Mouse (Mus musculus) limb, embryonic 11.5 days (tissue): ENCODE measurements at regions not wholly inside any gene's neighbourhood (a gene's known extent, or its start where the extent isn't known, plus 50 kb on each side); places are given as distances from the start of the nearest gene placed in this dataset. TPM values are rescaled to one million over a fixed set of nuclear protein-coding genes. Genes with fewer than 3 reads are reported as not detected.

Experiments
- ATAC-seq: fragments of 200-750 bp; cut with Nextera tagmentation; 2 replicates; pipeline ENCODE4 v1.8.0; 2017; ENCODE audit warnings: low read depth; ENCODE audit not compliant: insufficient number of reproducible peaks, low FRiP score, low TSS enrichment
- DNase-seq: peaks from one replicate; pipeline ENCODE4 v3.0.0-alpha.2; 2015; ENCODE audit warnings: low spot score
- H3K27ac ChIP-seq: fragments of 300-500 bp; sonication (generic); replicated peaks from 2 replicates; pipeline ENCODE4 v1.5.1; 2014; ENCODE audit warnings: low read depth, mild to moderate bottlenecking, low read length
- H3K27me3 ChIP-seq: fragments of 300-500 bp; sonication (generic); 2 replicates; pipeline ENCODE4 v1.6.1; 2014; ENCODE audit warnings: mild to moderate bottlenecking, low read length, mixed read lengths; ENCODE audit not compliant: control insufficient read depth, insufficient read depth
- H3K36me3 ChIP-seq: fragments of 300-500 bp; sonication (generic); 2 replicates; pipeline ENCODE4 v1.6.1; 2014; ENCODE audit warnings: mild to moderate bottlenecking, low read length, moderate library complexity, mixed read lengths; ENCODE audit not compliant: control insufficient read depth, insufficient read depth
- H3K4me1 ChIP-seq: fragments of 300-500 bp; sonication (generic); 2 replicates; pipeline ENCODE4 v1.6.1; 2014; ENCODE audit warnings: low read length, mixed read lengths; ENCODE audit not compliant: control insufficient read depth, insufficient read depth
- H3K4me2 ChIP-seq: fragments of 300-500 bp; sonication (generic); 2 replicates; pipeline ENCODE4 v1.6.1; 2014; ENCODE audit warnings: low read depth, mild to moderate bottlenecking, moderate library complexity; ENCODE audit not compliant: severe bottlenecking
- H3K4me3 ChIP-seq: fragments of 300-500 bp; sonication (generic); 2 replicates; pipeline ENCODE4 v1.5.1; 2014; ENCODE audit warnings: low read depth, low read length
- H3K9ac ChIP-seq: fragments of 300-500 bp; sonication (generic); 2 replicates; pipeline ENCODE4 v1.6.1; 2014; ENCODE audit warnings: mild to moderate bottlenecking, low read length
- H3K9me3 ChIP-seq: fragments of 300-500 bp; sonication (generic); 2 replicates; pipeline ENCODE4 v1.6.1; 2016; ENCODE audit warnings: low read length; ENCODE audit not compliant: control insufficient read depth
- WGBS: fragments of 180-500 bp; shearing (Covaris S2); extraction: QIAGEN DNeasy Blood & Tissue Kit; methylation state at CpG from one replicate; pipeline ENCODE4 v1.1.7; 2014; 5-methylcytosine and 5-hydroxymethylcytosine counted together
- microRNA-seq: library from miRNA; unstranded; fragments of <30 nt; microRNA quantifications from one replicate; pipeline ENCODE4, GENCODE M21; 2016

- Histone ChIP-seq H3K27me3 (no peaks in the 10 kb centered on the region), H3K36me3 (no peaks in the 10 kb centered on the region), H3K4me3 (no peak overlapping the region), H3K9me3 (no peaks in the 10 kb centered on the region), H3K4me2 (no peak overlapping the region), H3K4me1 (no peaks in the 10 kb centered on the region), H3K27ac (no peak overlapping the region), H3K9ac (no peak overlapping the region)
- ATAC-seq: no peak
- DNase-seq: no peak
- WGBS: 91% methylated on average over 6 of the region's 6 CpGs
These were observed 155.7 kb upstream of the BB014433 start for GRCm38 (mm10) chr8:15201556-15201955.

DNA sequence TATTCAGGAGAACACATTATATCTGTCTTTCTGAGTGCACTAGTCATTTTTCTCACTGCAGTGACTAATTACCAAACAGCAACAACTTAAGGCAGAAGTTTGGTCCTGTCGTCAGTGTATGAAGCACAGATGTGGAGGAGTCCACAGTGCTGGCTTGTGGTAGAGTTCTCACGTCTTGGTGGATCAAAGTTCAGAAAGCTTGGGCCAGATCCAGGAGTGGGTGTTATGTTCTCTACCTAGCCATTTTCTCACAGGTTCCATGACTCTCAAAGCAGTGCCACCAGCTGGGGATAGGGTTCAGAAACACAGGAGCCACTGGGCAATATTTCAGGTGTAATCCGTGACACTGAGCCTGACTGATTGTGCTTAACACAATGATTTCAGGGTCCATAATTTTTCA lies 144.8 kb upstream of the BB014433 start:
- Histone ChIP-seq H3K4me1 (0 out of 2 replicates have a peak, but pooled peaks cover 2% of the 10 kb centered on the region), H3K36me3 (no peaks in the 10 kb centered on the region), H3K4me2 (no peak overlapping the region), H3K9me3 (no peaks in the 10 kb centered on the region), H3K27ac (no peak overlapping the region), H3K27me3 (no peaks in the 10 kb centered on the region), H3K9ac (no peak overlapping the region), H3K4me3 (no peak overlapping the region)
- WGBS: 80% methylated on average over 3 of the region's 3 CpGs
- no peak for DNase-seq
- no peak for ATAC-seq

GRCm38 (mm10) chr8:15189079-15189612 lies 143.3 kb upstream of the BB014433 start:
- no peaks in the 10 kb centered on the region for H3K9me3 ChIP-seq
- no peaks in the 10 kb centered on the region for H3K36me3 ChIP-seq
- ATAC-seq: no peak
- no peak overlapping the region for H3K27ac ChIP-seq
- H3K4me2 ChIP-seq: no peak overlapping the region
- no peaks in the 10 kb centered on the region for H3K27me3 ChIP-seq
- 0 out of 2 replicates have a peak, but pooled peaks cover 2% of the 10 kb centered on the region for H3K4me1 ChIP-seq
- WGBS: 49% methylated on average over 10 of the region's 10 CpGs
- no peak overlapping the region for H3K4me3 ChIP-seq
- H3K9ac ChIP-seq: no peak overlapping the region
- DNase-seq: no peak

Small RNA genes in the stretch of these regions (microRNA-seq; reads per million reads assigned to microRNA genes)
- not detected for gene Gm25255
- gene Gm25871: not detected
